In the genomic region with DNA sequence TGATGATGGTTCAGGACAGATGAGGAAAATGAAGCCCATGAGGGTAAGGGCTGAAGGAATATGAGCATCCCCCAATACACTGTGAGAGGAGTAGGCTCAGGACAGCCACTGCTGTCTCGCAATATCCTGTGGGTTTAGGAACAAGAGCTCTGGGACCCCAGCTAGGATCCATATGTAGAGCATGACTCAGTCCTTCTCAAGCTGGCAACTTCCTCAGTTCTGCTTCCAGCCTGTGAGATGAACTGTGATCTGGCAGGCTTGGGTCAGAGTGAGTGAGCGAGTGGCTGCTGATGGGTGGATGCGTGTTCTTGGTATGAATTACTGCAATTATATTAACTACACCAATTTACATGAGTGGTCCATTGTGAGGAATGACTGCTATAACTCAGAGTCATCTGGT, we compare ENCODE assay signal across 18 mouse cellular contexts.
DNase-seq lines count a peak whose midpoint lies in the region; ATAC-seq and TF ChIP-seq lines count a peak whose summit lies in the region.
"Had no signal": no experiment of that assay in that cellular context is flagged by ENCODE, and none has a peak within 500 bp of the region (broad histone marks: within the 10 kb centered on the region; RNA-seq: fewer than 3 reads in every experiment).

No protein-coding gene starts in this region.

- intact Hi-C loops in heart, postnatal 10 days (cut with DNase I) = loop anchor here (5.0 kb wide), 1 partner anchor 198 kb away; no protein-coding TSS in a partner anchor

- peak; percentile 51 for ATAC-seq in common myeloid progenitor, adult 5-6 weeks (replicated peaks; ENCODE audit: low read depth, poor library complexity, severe bottlenecking)
- ATAC-seq: activated CD4-positive, CD25-positive, alpha-beta regulatory T cell, adult 4 months had no signal

- H3K4me1 ChIP-seq in thymus, adult 2 months (replicated peaks; ENCODE audit: control insufficient read depth, insufficient read depth, low read length) = peaks cover 14% of the 10 kb centered on the region

- no peaks in the 10 kb centered on the region for H3K27me3 ChIP-seq in thymus, adult 2 months (ENCODE audit: control insufficient read depth, insufficient read depth, low read length)

- no peak overlapping the region for H3K4me3 ChIP-seq in thymus, adult 2 months (ENCODE audit: control insufficient read depth, insufficient read depth, low read length)
- H3K4me3 ChIP-seq: erythroblast, embryonic 14.5 days; heart, adult 2 months; layer of hippocampus, adult 2 months; myocyte had no signal

- peak; percentile 92 for DNase-seq in heart, adult 11 months
- no peak for DNase-seq in heart, postnatal 10 days
- DNase-seq in 3T3-L1 (ENCODE audit: low read depth, low spot score) = peak; percentile 56
- peak; percentile 89 for DNase-seq in brain, adult 2 months (ENCODE audit: low read depth, low spot score)
- no peak for DNase-seq in adrenal gland, adult 8-10 months
- DNase-seq in adrenal gland, postnatal 14 days = no peak
- no peak for DNase-seq in thymus, adult 2 months
- DNase-seq: heart, postnatal 14 days; kidney, adult 9 months; right cerebral cortex, postnatal 14 days; thymus, adult 18-20 months had no signal

- 84% methylated on average over 3 of the region's 3 CpGs for WGBS in thymus, adult 2 months

- no peak for TF ChIP-seq CTCF in thymus, adult 2 months (IDR thresholded peaks at IDR 0.05; ENCODE audit: borderline replicate concordance, control insufficient read depth, extremely low read depth, insufficient read depth, low read length, poor library complexity)

- no peaks in the 10 kb centered on the region for H3K36me3 ChIP-seq in thymus, adult 2 months (ENCODE audit: control insufficient read depth, insufficient read depth, low read length)

- TF ChIP-seq POLR2A in thymus, adult 2 months (IDR thresholded peaks at IDR 0.05; ENCODE audit: control insufficient read depth, extremely low read depth, insufficient read depth, low read length, poor library complexity) = no peak

- no peak overlapping the region for H3K27ac ChIP-seq in thymus, adult 2 months (ENCODE audit: control insufficient read depth, insufficient read depth, low read length)
- H3K27ac ChIP-seq: heart, adult 2 months; layer of hippocampus, adult 2 months; liver, embryonic 14.5 days had no signal

Comparison
In these comparisons a context has a peak if more than half of its experiments do, and no peak if none do; other contexts are left out.
1. DNase-seq: peak in heart, adult 11 months (single experiment), 3T3-L1 (single experiment) and brain, adult 2 months (single experiment); none in heart, postnatal 10 days (0 of 2), adrenal gland, adult 8-10 months (single experiment), adrenal gland, postnatal 14 days (single experiment) and thymus, adult 2 months (single experiment).